Mouse (Mus musculus) stomach, embryonic 16.5 days (tissue): ENCODE results near the gene Dock1. TPM values are rescaled to one million over a fixed set of nuclear protein-coding genes. Genes with fewer than 3 reads are reported as not detected.
A peak's percentile ranks its signal among the peaks of the same experiment; 100 is the strongest.

ENCODE experiments used
- ATAC-seq: fragments of 200-750 bp; cut with Nextera tagmentation; 2 replicates; pipeline ENCODE4 v1.8.0; 2017; ENCODE audit warnings: moderate number of reproducible peaks, moderate TSS enrichment; ENCODE audit not compliant: insufficient read depth, low FRiP score
- H3K27ac ChIP-seq: fragments of 300-500 bp; sonication (generic); 2 replicates; pipeline ENCODE4 v1.5.1; 2014; ENCODE audit warnings: low read length
- H3K27me3 ChIP-seq: fragments of 300-500 bp; sonication (generic); 2 replicates; pipeline ENCODE4 v1.6.1; 2014; ENCODE audit warnings: low read length, control low read depth, mixed read lengths; ENCODE audit not compliant: control insufficient read depth, insufficient read depth
- H3K36me3 ChIP-seq: fragments of 300-500 bp; sonication (generic); 2 replicates; pipeline ENCODE4 v1.6.1; 2014; ENCODE audit warnings: low read length; ENCODE audit not compliant: control insufficient read depth, insufficient read depth
- H3K4me1 ChIP-seq: fragments of 300-500 bp; sonication (generic); 2 replicates; pipeline ENCODE4 v1.6.1; 2014; ENCODE audit warnings: low read length, control low read depth, mixed read lengths; ENCODE audit not compliant: control insufficient read depth, insufficient read depth
- H3K4me2 ChIP-seq: fragments of 300-500 bp; sonication (generic); 2 replicates; pipeline ENCODE4 v1.6.1; 2014; ENCODE audit warnings: low read depth, low read length, mixed read lengths
- H3K4me3 ChIP-seq: fragments of 300-500 bp; sonication (generic); replicated peaks from 2 replicates; pipeline ENCODE4 v1.5.1; 2014; ENCODE audit warnings: mild to moderate bottlenecking, low read length
- H3K9ac ChIP-seq: fragments of 300-500 bp; sonication (generic); 2 replicates; pipeline ENCODE4 v1.6.1; 2014; ENCODE audit warnings: low read length
- H3K9me3 ChIP-seq: fragments of 300-500 bp; sonication (generic); replicated peaks from 2 replicates; pipeline ENCODE4 v1.6.1; 2016; ENCODE audit warnings: low read length, control low read depth; ENCODE audit not compliant: control insufficient read depth
- WGBS: fragments of 180-500 bp; shearing (Covaris S2); extraction: QIAGEN DNeasy Blood & Tissue Kit; methylation state at CpG from one replicate; pipeline ENCODE4 v1.1.7; 2014; 5-methylcytosine and 5-hydroxymethylcytosine counted together
- polyA plus RNA-seq: library from polyadenylated mRNA; unstranded; fragments of >200 nt; fragmentation: Nextera tagmentation; extraction: Ambion mirVana; gene quantifications from 2 replicates; pipeline ENCODE4 v1.2.1, GENCODE M21; 2015

Dock1 gene
- polyA plus RNA-seq, 1 experiment from 2014 or later, result 31.3 TPM

DNA sequence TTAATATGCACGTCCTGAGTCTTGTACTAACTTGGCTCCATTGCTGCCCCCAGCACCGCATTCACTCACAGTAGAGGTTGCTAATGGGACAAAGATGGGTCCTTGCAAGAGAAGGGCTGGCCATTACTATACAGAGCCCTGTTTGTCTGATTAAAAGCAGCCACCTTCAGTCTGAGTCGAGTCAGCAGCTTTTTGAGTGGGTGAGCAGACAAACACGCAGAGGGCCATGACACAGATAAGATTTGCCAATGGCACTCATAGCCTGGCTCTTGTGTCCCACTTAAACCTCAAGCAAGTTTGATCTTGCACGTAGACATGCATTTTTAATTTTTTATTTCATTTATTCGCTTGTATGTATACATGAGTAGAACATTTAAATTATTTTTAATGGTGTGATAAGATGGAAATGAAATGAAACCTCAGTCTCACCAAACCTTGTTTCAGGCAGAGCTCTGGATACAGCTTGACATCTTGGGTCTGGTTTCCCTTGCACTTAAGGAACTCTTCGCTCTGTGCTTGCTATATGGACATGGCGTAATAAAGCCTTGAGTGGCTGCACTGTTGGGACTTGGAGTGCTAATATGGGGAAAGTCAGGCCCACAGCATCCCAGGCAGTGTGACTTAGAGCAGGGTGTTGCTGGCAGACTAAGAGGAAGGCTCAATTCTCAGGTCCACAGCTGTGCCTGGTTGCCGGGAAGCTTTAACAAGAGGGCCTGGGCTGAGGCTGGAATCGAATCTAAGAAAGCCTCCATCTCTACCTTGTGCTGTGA lies 455.0 kb downstream of the Dock1 start:
- H3K4me2 ChIP-seq, result no peak overlapping the region
- H3K4me3 ChIP-seq, result no peak overlapping the region
- no peaks in the 10 kb centered on the region for H3K9me3 ChIP-seq
- no peak overlapping the region for H3K9ac ChIP-seq
- H3K27me3 ChIP-seq, result no peaks in the 10 kb centered on the region
- no peak overlapping the region for H3K27ac ChIP-seq
- no peak for ATAC-seq
- H3K4me1 ChIP-seq, result no peaks in the 10 kb centered on the region
- H3K36me3 ChIP-seq, result no peaks in the 10 kb centered on the region
- WGBS, result 92% methylated on average over 10 of the region's 10 CpGs

DNA sequence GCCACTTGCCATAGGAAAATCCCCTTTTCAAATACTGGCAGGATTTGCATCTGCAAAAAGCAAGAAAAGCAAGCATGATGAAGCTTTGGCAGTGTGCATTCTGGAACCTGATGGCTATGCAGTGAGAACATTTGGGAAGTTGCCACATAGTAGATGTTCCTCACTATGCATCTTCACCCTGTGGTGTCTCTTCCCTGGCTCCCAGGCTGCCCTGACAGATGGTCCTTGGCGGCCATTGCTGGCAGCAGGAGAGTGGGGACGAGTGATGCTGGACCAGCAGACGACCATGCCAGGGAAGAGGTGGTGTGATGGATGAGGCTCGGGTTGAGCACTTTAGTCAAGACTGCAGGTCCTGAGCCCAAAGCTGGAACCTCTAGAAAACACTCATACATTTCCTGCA lies 462.0 kb downstream of the Dock1 start:
- H3K27ac ChIP-seq, result no peak overlapping the region
- no peak for ATAC-seq
- no peak overlapping the region for H3K4me3 ChIP-seq
- H3K36me3 ChIP-seq, result peaks cover 8% of the 10 kb centered on the region; the same call in 1 of the 2 replicates
- no peaks in the 10 kb centered on the region for H3K27me3 ChIP-seq
- H3K9ac ChIP-seq, result no peak overlapping the region
- H3K9me3 ChIP-seq, result no peaks in the 10 kb centered on the region
- WGBS, result 80% methylated on average over 4 of the region's 4 CpGs
- no peak overlapping the region for H3K4me2 ChIP-seq
- no peaks in the 10 kb centered on the region for H3K4me1 ChIP-seq

DNA sequence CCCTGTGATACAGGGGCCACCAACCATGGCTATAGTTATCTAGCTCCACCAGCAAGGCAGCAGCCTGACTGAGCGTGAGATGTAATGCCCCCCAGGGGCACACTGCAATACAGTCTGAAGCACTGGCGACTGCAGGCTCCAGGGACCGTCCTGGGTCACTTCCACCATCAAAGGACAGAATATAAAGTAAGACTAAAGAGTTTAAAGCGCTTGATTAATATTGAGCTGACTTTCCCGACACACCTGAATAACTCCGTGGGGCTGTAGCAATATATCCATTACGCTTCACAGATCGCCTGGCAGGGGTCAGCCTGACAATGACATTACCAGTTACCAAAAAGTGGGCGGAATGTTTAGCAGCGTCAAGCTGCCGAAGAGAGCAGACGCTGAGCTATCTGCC lies 464.2 kb downstream of the Dock1 start:
- WGBS, result 83% methylated on average over 12 of the region's 12 CpGs
- Histone ChIP-seq H3K9ac (no peak overlapping the region), H3K4me2 (no peak overlapping the region), H3K36me3 (peaks cover 8% of the 10 kb centered on the region; the same call in 1 of the 2 replicates), H3K9me3 (no peaks in the 10 kb centered on the region), H3K27ac (no peak overlapping the region), H3K27me3 (no peaks in the 10 kb centered on the region), H3K4me3 (no peak overlapping the region), H3K4me1 (no peaks in the 10 kb centered on the region)
- ATAC-seq, result no peak

DNA sequence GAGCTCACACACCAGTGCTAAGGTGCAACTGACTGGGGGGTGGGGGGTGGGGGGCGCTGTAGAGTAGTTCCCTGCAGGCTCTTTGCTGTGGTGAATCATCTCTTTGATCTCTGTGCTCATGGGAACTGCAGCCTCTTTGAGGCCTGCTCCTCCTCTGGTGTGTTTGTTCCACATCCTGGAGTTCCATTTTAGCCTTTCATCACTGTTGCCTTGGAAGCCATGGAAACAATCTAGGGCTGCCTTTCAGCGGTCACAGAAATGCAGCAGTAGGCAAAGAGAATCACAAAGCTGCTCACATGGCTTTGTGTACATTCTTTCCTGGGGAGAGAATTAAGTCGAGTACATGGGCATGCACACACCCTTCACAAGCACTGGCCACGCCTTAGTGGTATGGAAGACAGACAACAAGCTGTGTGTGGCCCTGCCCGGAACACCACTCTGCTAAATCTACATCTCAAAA lies 468.7 kb downstream of the Dock1 start:
- Histone ChIP-seq H3K4me2 (no peak overlapping the region), H3K36me3 (peaks cover 4% of the 10 kb centered on the region; the same call in 1 of the 2 replicates), H3K9me3 (no peaks in the 10 kb centered on the region), H3K27ac (no peak overlapping the region; the same call in 1 of the 2 replicates), H3K27me3 (no peaks in the 10 kb centered on the region), H3K9ac (no peak overlapping the region), H3K4me3 (no peak overlapping the region), H3K4me1 (no peaks in the 10 kb centered on the region)
- WGBS, result 47% methylated on average over 5 of the region's 5 CpGs
- peak; percentile 83 for ATAC-seq

DNA sequence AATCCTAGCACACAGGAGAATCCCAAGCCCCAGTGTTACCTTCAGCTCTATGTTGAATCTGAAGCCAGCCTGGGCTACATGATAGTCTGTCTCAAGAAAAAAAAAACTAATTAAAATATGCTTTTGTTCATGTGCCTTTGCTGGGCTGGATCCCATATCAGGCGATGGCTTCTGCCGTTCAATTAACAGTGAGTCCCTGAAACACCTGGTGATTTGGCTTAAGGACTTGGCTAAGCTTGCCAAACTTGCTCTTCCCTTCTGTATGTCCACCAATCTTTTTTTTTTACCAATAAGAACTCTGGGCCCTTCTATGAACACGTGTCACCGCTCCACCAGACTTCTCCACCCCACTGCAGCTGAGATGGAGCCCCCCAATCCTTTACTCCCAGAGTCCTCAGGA lies 474.3 kb downstream of the Dock1 start:
- 92% methylated on average over 4 of the region's 4 CpGs for WGBS
- ATAC-seq, result no peak
- Histone ChIP-seq H3K27ac (no peak overlapping the region), H3K4me1 (no peaks in the 10 kb centered on the region), H3K9ac (no peak overlapping the region), H3K4me3 (no peak overlapping the region), H3K36me3 (peaks cover 12% of the 10 kb centered on the region), H3K4me2 (no peak overlapping the region), H3K9me3 (no peaks in the 10 kb centered on the region), H3K27me3 (no peaks in the 10 kb centered on the region)

DNA sequence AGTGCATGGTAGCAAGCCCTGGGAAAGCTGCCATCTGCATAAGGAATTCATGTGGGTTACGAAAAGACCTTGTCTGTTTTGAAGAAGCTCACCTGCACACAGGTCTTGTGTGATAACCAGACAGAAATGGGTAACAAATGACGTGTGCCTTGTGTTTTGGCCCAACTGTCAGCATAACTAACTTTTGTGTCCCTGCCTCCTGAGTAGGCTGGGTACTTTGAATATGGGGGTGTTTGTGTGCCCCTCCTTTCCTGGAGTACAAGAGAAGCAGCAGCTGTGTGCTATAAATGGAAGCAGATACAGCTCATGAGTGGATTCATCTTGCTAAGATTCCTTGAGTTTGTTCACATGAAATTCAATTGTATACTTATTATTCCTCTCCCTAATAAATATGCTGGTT lies 480.5 kb downstream of the Dock1 start:
- Histone ChIP-seq H3K36me3 (peaks cover 12% of the 10 kb centered on the region), H3K9me3 (no peaks in the 10 kb centered on the region), H3K4me2 (no peak overlapping the region), H3K27ac (no peak overlapping the region), H3K4me1 (no peaks in the 10 kb centered on the region), H3K9ac (no peak overlapping the region), H3K4me3 (no peak overlapping the region), H3K27me3 (no peaks in the 10 kb centered on the region)
- ATAC-seq, result no peak
- 87% methylated on average over 2 of the region's 2 CpGs for WGBS

DNA sequence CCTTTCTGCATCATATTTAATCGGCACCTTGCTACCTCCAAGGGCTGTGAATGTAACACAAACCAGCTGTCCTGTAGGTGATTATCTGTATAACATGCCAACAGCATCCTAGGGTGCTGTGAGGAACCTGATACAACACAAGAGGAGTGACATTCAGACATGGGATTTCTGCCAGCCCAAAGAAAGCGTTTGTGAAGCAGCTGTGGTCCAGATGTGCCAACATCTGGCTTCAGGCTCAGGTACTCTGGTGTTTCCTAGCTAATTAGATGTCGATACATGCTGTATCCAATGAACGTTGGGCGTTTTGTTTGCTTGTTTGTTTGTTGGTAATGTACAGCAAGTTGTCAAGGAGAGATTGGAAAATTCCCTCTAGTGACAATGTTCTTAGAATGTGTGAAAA lies 487.1 kb downstream of the Dock1 start:
- H3K9me3 ChIP-seq, result no peaks in the 10 kb centered on the region
- no peaks in the 10 kb centered on the region for H3K4me1 ChIP-seq
- H3K36me3 ChIP-seq, result no peaks in the 10 kb centered on the region
- no peak for ATAC-seq
- no peak overlapping the region for H3K27ac ChIP-seq
- H3K9ac ChIP-seq, result no peak overlapping the region
- no peaks in the 10 kb centered on the region for H3K27me3 ChIP-seq
- H3K4me2 ChIP-seq, result no peak overlapping the region
- H3K4me3 ChIP-seq, result no peak overlapping the region
- 90% methylated on average over 5 of the region's 5 CpGs for WGBS

DNA sequence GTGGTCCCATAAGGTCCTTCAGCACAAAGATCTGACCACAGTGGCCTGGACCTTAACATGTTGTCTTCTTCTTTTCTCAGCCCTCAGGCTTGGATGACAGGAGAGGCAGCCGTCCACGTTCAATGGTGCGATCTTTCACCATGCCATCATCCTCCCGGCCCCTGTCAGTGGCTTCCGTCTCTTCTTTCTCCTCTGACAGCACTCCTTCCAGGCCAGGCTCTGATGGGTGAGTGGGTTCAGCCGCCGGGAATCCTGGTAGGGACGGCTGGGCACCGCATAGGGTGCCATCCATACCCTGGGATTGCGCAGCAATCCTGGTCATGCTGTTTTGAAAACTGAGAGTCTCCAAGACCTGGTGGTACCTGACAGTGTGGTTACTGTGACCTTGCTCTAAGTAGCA lies 487.9 kb downstream of the Dock1 start:
- Histone ChIP-seq H3K4me2 (no peak overlapping the region), H3K4me1 (no peaks in the 10 kb centered on the region), H3K9me3 (no peaks in the 10 kb centered on the region), H3K27me3 (no peaks in the 10 kb centered on the region), H3K9ac (no peak overlapping the region), H3K4me3 (no peak overlapping the region), H3K27ac (no peak overlapping the region), H3K36me3 (no peaks in the 10 kb centered on the region)
- ATAC-seq, result no peak
- 92% methylated on average over 10 of the region's 10 CpGs for WGBS

DNA sequence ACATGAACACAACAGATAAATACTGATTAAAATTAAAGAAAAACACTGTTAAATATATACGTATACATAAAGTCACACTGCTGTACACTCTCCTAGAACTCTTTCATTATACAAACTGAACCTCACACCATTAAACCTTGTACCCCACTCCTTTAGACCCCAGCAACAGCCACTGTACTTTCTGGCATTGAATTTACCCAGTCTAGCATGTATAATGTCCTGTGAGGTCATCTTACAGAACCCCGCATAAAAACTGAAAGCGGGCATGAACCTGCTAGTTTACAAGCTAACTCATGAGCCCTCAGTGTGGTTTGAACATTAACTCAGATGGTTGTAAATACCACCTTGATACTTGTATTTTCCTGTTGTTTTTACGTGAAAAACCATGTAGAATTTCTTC lies 489.2 kb downstream of the Dock1 start:
- Histone ChIP-seq H3K36me3 (no peaks in the 10 kb centered on the region), H3K4me1 (no peaks in the 10 kb centered on the region), H3K9ac (no peak overlapping the region), H3K4me3 (no peak overlapping the region), H3K9me3 (no peaks in the 10 kb centered on the region), H3K27me3 (no peaks in the 10 kb centered on the region), H3K27ac (no peak overlapping the region), H3K4me2 (no peak overlapping the region)
- WGBS, result 87% methylated on average over 4 of the region's 4 CpGs
- ATAC-seq, result no peak
